Mouse (Mus musculus) ovary, postnatal 10 days (tissue): ENCODE results near the gene Gm10354.
"Not testable (repeated sequence)": the region's sequence is repeated elsewhere in the genome, so short reads cannot be mapped to it uniquely, and the experiment has no call there.

Experiments used
- DNase-seq: peaks from one replicate; pipeline ENCODE4 v3.0.0; 2022; ENCODE audit warnings: low spot score

Gm10354 gene

DNA sequence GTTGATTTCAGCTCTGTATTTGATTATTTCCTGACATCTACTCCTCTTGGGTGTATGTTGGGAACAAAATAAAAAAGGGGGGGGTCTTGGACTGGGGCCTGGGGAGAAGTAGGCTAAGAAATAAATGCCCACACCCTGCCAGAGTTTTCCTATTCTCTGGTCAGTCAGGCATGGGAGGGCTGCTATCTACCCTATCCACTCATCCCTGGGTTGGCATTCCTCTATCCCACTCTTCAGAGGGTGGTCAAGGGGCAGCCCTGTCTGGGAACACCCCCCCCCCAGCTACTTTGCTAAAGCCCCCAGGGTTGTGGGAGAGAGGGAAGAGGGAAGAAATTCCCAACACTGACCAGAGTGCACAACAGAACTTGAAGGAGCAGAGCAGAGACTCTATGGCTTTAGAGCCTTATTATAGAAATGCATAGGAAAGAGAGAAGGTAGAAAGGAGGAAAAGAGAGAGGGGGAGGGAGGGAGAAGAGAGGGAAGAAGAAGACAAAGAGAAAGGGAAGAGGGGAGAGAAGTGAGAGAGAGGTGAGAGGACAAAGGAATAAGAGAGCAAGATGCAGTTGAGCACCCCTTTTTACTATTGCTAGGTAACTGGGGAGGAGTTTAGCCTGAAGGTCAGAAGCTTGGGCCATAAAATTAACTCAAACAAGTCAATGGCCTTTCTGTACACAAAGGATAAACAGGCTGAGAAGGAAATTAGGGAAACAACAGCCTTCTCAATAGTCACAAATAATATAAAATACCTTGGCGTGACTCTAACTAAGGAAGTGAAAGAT is 22.6 kb downstream of the Gm10354 start:
- DNase-seq: not testable (repeated sequence)

DNA sequence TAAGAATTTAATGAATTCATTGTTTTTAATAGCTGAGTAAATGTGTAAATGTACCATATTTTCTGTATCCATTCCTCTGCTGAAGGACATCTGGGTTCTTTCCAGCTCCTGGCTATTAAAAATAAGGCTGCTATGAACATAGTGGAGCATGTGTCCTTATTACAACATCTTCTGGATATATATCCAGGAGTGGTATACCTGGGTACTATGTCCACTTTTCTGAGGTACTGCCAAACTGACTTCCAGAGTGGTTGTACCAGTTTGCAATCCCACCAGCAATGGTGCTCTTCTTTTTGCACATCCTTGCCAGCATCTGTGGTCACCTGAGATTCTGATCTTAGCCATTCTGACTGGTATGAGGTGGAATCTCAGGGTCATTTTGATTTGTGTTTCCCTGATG is 25.1 kb downstream of the Gm10354 start:
- not testable (repeated sequence) for DNase-seq

DNA sequence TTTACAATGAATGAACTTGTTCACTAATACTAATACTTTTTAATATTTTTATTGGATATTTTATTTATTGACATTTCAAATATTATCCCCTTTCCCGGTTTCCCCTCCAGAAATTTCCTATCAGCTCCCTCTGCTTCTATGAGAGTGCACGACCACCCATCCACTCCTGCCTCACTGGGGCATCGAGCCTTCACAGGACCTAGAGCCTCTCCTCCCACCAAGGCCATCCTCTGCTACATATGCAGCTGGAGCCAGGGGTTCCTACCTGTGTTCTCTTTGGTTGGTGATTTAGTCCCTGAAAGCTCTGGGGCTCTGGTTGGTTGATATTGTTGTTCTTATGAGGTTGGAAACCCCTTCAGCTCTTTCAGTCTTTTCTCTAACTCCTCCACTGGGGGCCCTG is 26.0 kb downstream of the Gm10354 start:
- not testable (repeated sequence) for DNase-seq

DNA sequence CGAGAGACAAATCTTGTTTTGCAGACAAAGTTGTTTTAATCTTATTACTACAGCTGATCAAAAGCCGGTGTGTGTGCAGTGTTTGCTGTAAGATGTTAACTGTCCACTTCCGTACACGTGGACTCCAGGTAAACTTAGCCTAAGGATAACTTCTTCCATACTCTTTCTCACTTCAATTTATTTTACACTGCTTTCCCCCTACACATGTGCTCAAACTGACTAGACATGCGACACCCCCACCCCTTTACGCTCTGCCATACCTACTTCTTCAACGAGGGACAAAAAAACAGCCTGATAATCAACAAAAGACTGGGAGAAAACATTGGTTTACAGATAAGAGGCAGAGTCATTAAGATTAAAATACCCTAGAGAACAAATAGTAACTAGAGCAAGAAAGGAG is 26.9 kb downstream of the Gm10354 start:
- DNase-seq: not testable (repeated sequence)

DNA sequence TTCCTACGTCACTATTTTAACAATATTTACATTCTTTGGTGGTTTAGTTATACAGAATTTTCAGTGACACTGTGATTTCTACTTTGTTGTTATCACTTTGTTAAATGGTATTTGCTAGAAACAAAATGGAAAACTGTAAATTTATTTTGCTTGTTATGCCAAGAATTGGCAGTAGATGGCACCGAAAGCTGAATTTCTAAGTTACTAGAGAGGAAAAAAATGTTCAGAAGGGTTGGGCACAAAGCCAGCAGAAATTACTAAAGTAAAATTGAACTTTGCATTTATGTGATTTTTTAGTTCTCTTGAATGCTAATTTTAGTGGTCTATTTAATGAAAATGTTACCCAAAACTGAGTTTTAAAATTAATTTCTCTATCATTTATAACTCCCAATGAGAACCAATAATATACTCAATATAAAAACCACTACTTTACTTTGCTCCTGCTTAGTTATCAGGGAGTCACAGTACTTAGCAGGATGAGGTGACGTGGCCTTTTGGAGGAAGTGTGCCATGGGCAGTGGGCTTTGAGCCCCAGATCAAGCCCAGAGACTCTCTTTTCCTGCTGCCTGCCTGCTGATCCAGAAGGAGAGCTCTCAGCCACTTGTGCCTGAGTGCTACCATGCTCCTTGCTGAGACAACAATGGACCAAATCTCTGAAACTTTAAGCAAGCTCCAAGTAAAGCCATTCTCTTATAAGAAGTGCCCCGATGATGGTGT is 31.1 kb downstream of the Gm10354 start:
- not testable (repeated sequence) for DNase-seq

DNA sequence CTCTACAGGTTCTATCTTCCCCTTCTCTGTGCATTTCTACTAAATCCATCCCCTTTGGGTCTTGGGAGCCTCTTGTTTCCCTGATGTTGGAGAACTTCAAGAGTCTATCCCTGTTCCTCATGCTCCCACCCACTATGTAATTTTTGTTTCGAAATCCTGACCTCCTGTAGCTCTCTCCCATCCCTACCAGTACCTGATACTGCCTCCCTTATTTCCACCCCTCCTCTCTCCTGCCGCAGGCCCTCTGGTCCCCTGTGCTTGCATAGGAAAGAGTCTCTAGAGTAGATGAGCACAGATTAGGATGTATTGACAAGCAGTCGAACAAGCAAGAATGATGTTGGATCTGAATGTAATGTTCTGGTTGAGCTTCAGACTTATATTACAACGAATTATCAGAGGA is 33.2 kb downstream of the Gm10354 start:
- not testable (repeated sequence) for DNase-seq

DNA sequence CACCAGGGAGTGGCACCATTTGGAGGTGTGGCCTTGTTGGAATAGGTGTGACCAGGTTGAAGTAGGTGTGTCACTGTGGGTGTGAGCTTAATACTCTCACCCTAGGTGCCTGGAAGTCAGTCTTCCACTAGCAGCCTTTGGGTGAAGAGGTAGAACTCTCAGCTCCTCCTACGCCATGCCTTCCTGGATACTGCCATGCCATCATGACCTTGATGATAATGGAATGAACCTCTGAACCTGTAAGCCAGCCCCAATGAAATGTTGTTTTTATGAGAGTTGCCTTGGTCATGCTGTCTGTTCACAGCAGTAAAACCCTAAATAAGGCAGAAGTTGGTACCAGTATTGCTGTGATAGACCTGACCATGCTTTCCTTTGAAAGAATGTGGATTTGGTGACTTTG is 37.7 kb downstream of the Gm10354 start:
- not testable (repeated sequence) for DNase-seq

DNA sequence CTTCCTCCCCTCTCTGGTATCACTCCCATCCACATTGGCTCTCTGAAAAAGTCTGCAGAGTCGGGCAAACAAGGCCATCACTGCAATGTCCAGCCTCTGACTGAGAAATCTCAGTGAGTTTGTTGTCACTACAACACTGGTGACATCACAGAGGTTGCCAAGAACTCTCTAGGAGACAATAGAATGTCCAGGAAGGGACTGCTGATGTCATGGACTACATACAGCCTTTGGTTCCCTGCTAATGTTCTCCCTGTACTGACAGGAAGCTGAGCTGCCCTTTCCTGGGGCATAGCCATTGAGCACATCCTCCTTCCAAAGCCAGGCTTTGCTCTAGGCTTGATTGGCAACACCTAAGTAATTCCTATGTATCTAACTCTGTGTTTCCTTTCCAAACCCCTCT is 40.4 kb downstream of the Gm10354 start, which contains the start of gene Speer4e:
Gene Speer4e (minus strand): TSS at position 101 of the 400 bp plus-strand sequence.
- not testable (repeated sequence) for DNase-seq

DNA sequence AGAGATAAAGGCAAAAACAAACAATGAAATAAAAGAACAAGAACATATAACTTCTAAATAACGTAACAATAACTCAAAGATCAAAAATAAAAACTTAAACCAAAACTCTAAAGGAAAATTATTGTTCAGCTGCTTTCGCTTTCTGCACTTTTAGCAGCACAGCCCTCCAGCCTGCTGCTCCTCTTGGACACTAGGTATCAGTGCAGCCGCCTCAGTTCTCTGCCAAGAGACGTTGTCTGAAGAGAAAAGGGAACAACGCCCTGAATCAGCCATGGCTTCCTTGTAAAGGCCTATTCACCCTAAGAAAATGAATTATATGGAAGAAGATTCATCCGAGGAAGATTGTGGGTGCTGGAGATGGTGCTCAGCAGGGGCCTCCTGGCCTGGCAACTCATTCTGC is 45.0 kb downstream of the Gm10354 start:
- not testable (repeated sequence) for DNase-seq

DNA sequence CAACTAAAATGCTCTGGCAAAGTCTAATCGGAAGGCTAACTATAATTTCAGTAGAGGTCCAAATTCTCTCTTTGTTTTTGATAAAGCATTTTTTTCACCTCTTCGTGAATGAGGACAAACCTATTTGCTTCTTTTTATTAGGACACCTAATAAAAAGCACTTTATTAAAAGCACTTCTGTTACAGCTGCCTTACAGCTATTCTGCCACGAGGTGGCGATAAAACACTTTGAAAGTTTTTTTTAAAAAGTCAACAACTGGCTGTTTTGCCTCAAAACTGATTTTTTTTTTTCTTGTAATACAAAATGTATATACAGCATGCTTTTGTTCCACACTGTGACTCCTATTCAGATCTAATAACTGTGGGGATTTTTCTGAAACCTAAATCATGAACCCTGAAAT is 51.7 kb downstream of the Gm10354 start:
- DNase-seq: not testable (repeated sequence)
